Mouse (Mus musculus): ENCODE results near the gene Ssc5d. TPM values are rescaled to one million over a fixed set of nuclear protein-coding genes. Genes with fewer than 3 reads are reported as not detected.
A peak's percentile ranks its signal among the peaks of the same experiment; 100 is the strongest.

Gene Ssc5d
- polyA plus RNA-seq, 1 experiment from 2014 or later = 1.9 TPM

GRCm38 (mm10) chr7:4922508-4922907 is 3.1 kb upstream of the Ssc5d start:
- H3K4me1 ChIP-seq (ENCODE audit: control insufficient read depth, insufficient read depth, low read length) = peaks cover 53% of the 10 kb centered on the region

GRCm38 (mm10) chr7:4922931-4923565 is 2.5 kb upstream of the Ssc5d start:
- H3K9me3 ChIP-seq (ENCODE audit: control insufficient read depth, low read length) = no peaks in the 10 kb centered on the region
- peaks cover 16% of the 10 kb centered on the region; the same call in 1 of the 2 replicates for H3K36me3 ChIP-seq (ENCODE audit: control insufficient read depth, insufficient read depth, low read length)
- H3K9ac ChIP-seq (ENCODE audit: low read length) = peak overlapping the region; percentile 67; the same call in 1 of the 2 replicates
- peak overlapping the region; percentile 71 for H3K4me2 ChIP-seq (ENCODE audit: low read depth, severe bottlenecking)
- peak overlapping the region; percentile 88 for H3K27ac ChIP-seq (replicated peaks; ENCODE audit: low read depth, low read length)
- ATAC-seq (ENCODE audit: insufficient number of reproducible peaks, low FRiP score, low TSS enrichment, low read depth) (peak; percentile 14; the same call in 1 of the 2 replicates), DNase-seq (ENCODE audit: low spot score) (peak; percentile 89)
- WGBS = 1% methylated on average over 14 of the region's 14 CpGs
- peaks cover 53% of the 10 kb centered on the region for H3K4me1 ChIP-seq (ENCODE audit: control insufficient read depth, insufficient read depth, low read length)
- H3K27me3 ChIP-seq (ENCODE audit: control insufficient read depth, insufficient read depth, low read length) = no peaks in the 10 kb centered on the region
- H3K4me3 ChIP-seq (ENCODE audit: low read depth, low read length) = peak overlapping the region; percentile 20

More at GRCm38 (mm10) chr7:4922508-4922907, 3.1 kb upstream of the Ssc5d start:
- no peaks in the 10 kb centered on the region for H3K9me3 ChIP-seq (ENCODE audit: control insufficient read depth, low read length)
- peak; percentile 88 for DNase-seq (ENCODE audit: low spot score)
- H3K9ac ChIP-seq (ENCODE audit: low read length) = 0 out of 2 replicates have a peak overlapping the region, but pooled peaks have one; percentile 5
- peak overlapping the region; percentile 20 for H3K4me3 ChIP-seq (ENCODE audit: low read depth, low read length)
- peak overlapping the region; percentile 56; the same call in 1 of the 2 replicates for H3K27ac ChIP-seq (replicated peaks; ENCODE audit: low read depth, low read length)
- peak; percentile 41; the same call in 1 of the 2 replicates for ATAC-seq (ENCODE audit: insufficient number of reproducible peaks, low FRiP score, low TSS enrichment, low read depth)
- 0% methylated on average over 14 of the region's 14 CpGs for WGBS
- H3K4me2 ChIP-seq (ENCODE audit: low read depth, severe bottlenecking) = peak overlapping the region; percentile 71
- peaks cover 16% of the 10 kb centered on the region; the same call in 1 of the 2 replicates for H3K36me3 ChIP-seq (ENCODE audit: control insufficient read depth, insufficient read depth, low read length)
- no peaks in the 10 kb centered on the region for H3K27me3 ChIP-seq (ENCODE audit: control insufficient read depth, insufficient read depth, low read length)

- ATAC-seq (ENCODE audit: insufficient number of reproducible peaks, low FRiP score, low TSS enrichment, low read depth) (0 out of 2 replicates have a peak, but pooled peaks have one; percentile 2), DNase-seq (ENCODE audit: low spot score) (peak; percentile 66)
- H3K9me3 ChIP-seq (ENCODE audit: control insufficient read depth, low read length) = no peaks in the 10 kb centered on the region
- peak overlapping the region; percentile 88 for H3K27ac ChIP-seq (replicated peaks; ENCODE audit: low read depth, low read length)
- WGBS = 4% methylated on average over 37 of the region's 37 CpGs
- peaks cover 16% of the 10 kb centered on the region; the same call in 1 of the 2 replicates for H3K36me3 ChIP-seq (ENCODE audit: control insufficient read depth, insufficient read depth, low read length)
- peak overlapping the region; percentile 67 for H3K9ac ChIP-seq (ENCODE audit: low read length)
- H3K27me3 ChIP-seq (ENCODE audit: control insufficient read depth, insufficient read depth, low read length) = no peaks in the 10 kb centered on the region
- peak overlapping the region; percentile 71 for H3K4me2 ChIP-seq (ENCODE audit: low read depth, severe bottlenecking)
- peaks cover 53% of the 10 kb centered on the region for H3K4me1 ChIP-seq (ENCODE audit: control insufficient read depth, insufficient read depth, low read length)
- peak overlapping the region; percentile 20 for H3K4me3 ChIP-seq (ENCODE audit: low read depth, low read length)
Observed at GRCm38 (mm10) chr7:4923586-4924364, 1.8 kb upstream of the Ssc5d start.

- no peak for ATAC-seq (ENCODE audit: insufficient number of reproducible peaks, low FRiP score, low TSS enrichment, low read depth)
- H3K9ac ChIP-seq (ENCODE audit: low read length) = peak overlapping the region; percentile 67; the same call in 1 of the 2 replicates
Observed at GRCm38 (mm10) chr7:4924483-4924882, 1.1 kb upstream of the Ssc5d start.

GRCm38 (mm10) chr7:4924891-4925301 is 689 bp upstream of the Ssc5d start:
- peak; percentile 52 for DNase-seq (ENCODE audit: low spot score)
- H3K27me3 ChIP-seq (ENCODE audit: control insufficient read depth, insufficient read depth, low read length) = no peaks in the 10 kb centered on the region
- 6% methylated on average over 3 of the region's 4 CpGs for WGBS

More at GRCm38 (mm10) chr7:4924483-4924882, 1.1 kb upstream of the Ssc5d start:
- H3K27me3 ChIP-seq (ENCODE audit: control insufficient read depth, insufficient read depth, low read length) = no peaks in the 10 kb centered on the region
- peak overlapping the region; percentile 88 for H3K27ac ChIP-seq (replicated peaks; ENCODE audit: low read depth, low read length)
- peak; percentile 52 for DNase-seq (ENCODE audit: low spot score)
- WGBS = 1% methylated on average over 4 of the region's 4 CpGs
- no peaks in the 10 kb centered on the region for H3K9me3 ChIP-seq (ENCODE audit: control insufficient read depth, low read length)
- peak overlapping the region; percentile 20 for H3K4me3 ChIP-seq (ENCODE audit: low read depth, low read length)
- peaks cover 13% of the 10 kb centered on the region; the same call in 1 of the 2 replicates for H3K36me3 ChIP-seq (ENCODE audit: control insufficient read depth, insufficient read depth, low read length)
- peaks cover 53% of the 10 kb centered on the region for H3K4me1 ChIP-seq (ENCODE audit: control insufficient read depth, insufficient read depth, low read length)
- H3K4me2 ChIP-seq (ENCODE audit: low read depth, severe bottlenecking) = peak overlapping the region; percentile 71

GRCm38 (mm10) chr7:4926849-4927248 is 1.3 kb downstream of the Ssc5d start:
- Histone ChIP-seq H3K9ac (ENCODE audit: low read length) (no peak overlapping the region; the same call in 1 of the 2 replicates), H3K27ac (replicated peaks; ENCODE audit: low read depth, low read length) (no peak overlapping the region), H3K4me2 (ENCODE audit: low read depth, severe bottlenecking) (peak overlapping the region; percentile 17; the same call in 1 of the 2 replicates), H3K4me1 (ENCODE audit: control insufficient read depth, insufficient read depth, low read length) (peaks cover 42% of the 10 kb centered on the region), H3K27me3 (ENCODE audit: control insufficient read depth, insufficient read depth, low read length) (no peaks in the 10 kb centered on the region), H3K9me3 (ENCODE audit: control insufficient read depth, low read length) (no peaks in the 10 kb centered on the region), H3K36me3 (ENCODE audit: control insufficient read depth, insufficient read depth, low read length) (no peaks in the 10 kb centered on the region), H3K4me3 (ENCODE audit: low read depth, low read length) (no peak overlapping the region)
- 73% methylated on average over 16 of the region's 16 CpGs for WGBS
- no peak for DNase-seq (ENCODE audit: low spot score)
- no peak for ATAC-seq (ENCODE audit: insufficient number of reproducible peaks, low FRiP score, low TSS enrichment, low read depth)

More at GRCm38 (mm10) chr7:4924891-4925301, 689 bp upstream of the Ssc5d start:
- Histone ChIP-seq H3K36me3 (ENCODE audit: control insufficient read depth, insufficient read depth, low read length) (peaks cover 9% of the 10 kb centered on the region; the same call in 1 of the 2 replicates), H3K9ac (ENCODE audit: low read length) (0 out of 2 replicates have a peak overlapping the region, but pooled peaks have one; percentile 9), H3K9me3 (ENCODE audit: control insufficient read depth, low read length) (no peaks in the 10 kb centered on the region), H3K27ac (replicated peaks; ENCODE audit: low read depth, low read length) (peak overlapping the region; percentile 88), H3K4me3 (ENCODE audit: low read depth, low read length) (no peak overlapping the region), H3K4me2 (ENCODE audit: low read depth, severe bottlenecking) (peak overlapping the region; percentile 71), H3K4me1 (ENCODE audit: control insufficient read depth, insufficient read depth, low read length) (peaks cover 53% of the 10 kb centered on the region)
- ATAC-seq (ENCODE audit: insufficient number of reproducible peaks, low FRiP score, low TSS enrichment, low read depth) = no peak

GRCm38 (mm10) chr7:4927711-4928110 is 2.1 kb downstream of the Ssc5d start:
- ATAC-seq (ENCODE audit: insufficient number of reproducible peaks, low FRiP score, low TSS enrichment, low read depth) = no peak
- 56% methylated on average over 8 of the region's 8 CpGs for WGBS
- no peak overlapping the region for H3K27ac ChIP-seq (replicated peaks; ENCODE audit: low read depth, low read length)
- H3K36me3 ChIP-seq (ENCODE audit: control insufficient read depth, insufficient read depth, low read length) = no peaks in the 10 kb centered on the region
- no peaks in the 10 kb centered on the region for H3K27me3 ChIP-seq (ENCODE audit: control insufficient read depth, insufficient read depth, low read length)
- H3K4me1 ChIP-seq (ENCODE audit: control insufficient read depth, insufficient read depth, low read length) = peaks cover 42% of the 10 kb centered on the region
- H3K9me3 ChIP-seq (ENCODE audit: control insufficient read depth, low read length) = no peaks in the 10 kb centered on the region
- DNase-seq (ENCODE audit: low spot score) = no peak
- no peak overlapping the region for H3K4me3 ChIP-seq (ENCODE audit: low read depth, low read length)
- no peak overlapping the region; the same call in 1 of the 2 replicates for H3K9ac ChIP-seq (ENCODE audit: low read length)
- no peak overlapping the region for H3K4me2 ChIP-seq (ENCODE audit: low read depth, severe bottlenecking)

GRCm38 (mm10) chr7:4928323-4928722 is 2.7 kb downstream of the Ssc5d start:
- Histone ChIP-seq H3K36me3 (ENCODE audit: control insufficient read depth, insufficient read depth, low read length) (no peaks in the 10 kb centered on the region), H3K9ac (ENCODE audit: low read length) (no peak overlapping the region; the same call in 1 of the 2 replicates), H3K4me3 (ENCODE audit: low read depth, low read length) (no peak overlapping the region), H3K27ac (replicated peaks; ENCODE audit: low read depth, low read length) (no peak overlapping the region), H3K27me3 (ENCODE audit: control insufficient read depth, insufficient read depth, low read length) (no peaks in the 10 kb centered on the region), H3K4me1 (ENCODE audit: control insufficient read depth, insufficient read depth, low read length) (peaks cover 39% of the 10 kb centered on the region), H3K9me3 (ENCODE audit: control insufficient read depth, low read length) (no peaks in the 10 kb centered on the region), H3K4me2 (ENCODE audit: low read depth, severe bottlenecking) (no peak overlapping the region)
- no peak for DNase-seq (ENCODE audit: low spot score)
- no peak for ATAC-seq (ENCODE audit: insufficient number of reproducible peaks, low FRiP score, low TSS enrichment, low read depth)
- WGBS = 64% methylated on average over 17 of the region's 17 CpGs
